Mouse (Mus musculus) brain, embryonic 14.5 days (tissue): ENCODE measurements around the gene Borcs8.

Source experiments
- CTCF ChIP-seq: fragments of 200-500 bp; IDR thresholded peaks from 2 replicates; pipeline ENCODE4 v1.5.1; 2012; ENCODE audit warnings: inconsistent platforms, mild to moderate bottlenecking, moderate library complexity, borderline replicate concordance; ENCODE audit not compliant: insufficient read depth, insufficient read length; ENCODE audit errors: extremely low read depth
- POLR2A ChIP-seq: fragments of 200-500 bp; IDR thresholded peaks from 2 replicates; pipeline ENCODE4 v1.6.1; 2012; ENCODE audit warnings: mild to moderate bottlenecking, inconsistent platforms, borderline replicate concordance; ENCODE audit not compliant: poor library complexity, insufficient read depth, insufficient read length, severe bottlenecking; ENCODE audit errors: extremely low read depth

DNA sequence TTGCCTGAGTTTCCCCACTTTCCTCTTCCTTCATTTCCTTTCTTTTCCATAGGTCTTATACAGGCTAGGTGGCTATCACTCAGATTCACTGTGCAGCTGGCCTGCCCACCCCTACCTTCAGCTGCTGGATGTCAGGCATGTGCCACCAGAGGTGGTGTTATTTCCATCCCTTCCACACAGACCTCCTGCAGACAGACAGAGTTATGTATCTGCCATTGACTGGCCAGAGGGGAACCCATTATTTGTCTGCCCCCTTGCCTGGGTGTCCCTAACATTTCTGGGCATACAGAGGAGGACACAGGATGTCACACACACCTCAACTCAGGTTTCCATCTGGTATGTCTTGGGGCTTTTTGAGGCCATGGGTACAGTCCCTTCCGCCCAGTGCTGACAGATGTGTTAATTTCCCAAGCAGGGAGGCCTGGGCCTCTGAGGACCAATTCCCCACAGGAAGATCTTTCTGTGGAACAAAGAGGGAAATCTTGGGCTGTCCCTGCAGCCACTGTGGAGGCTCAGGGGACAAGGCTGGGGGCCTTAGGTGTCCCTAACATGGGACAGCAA is 18.0 kb downstream of the Borcs8 start:
- TF ChIP-seq CTCF = no peak
- TF ChIP-seq POLR2A = no peak
